Comparison of ENCODE assay signal across 8 mouse cellular contexts in genomic region chr7:30444154-30444970, GRCm38 (mm10). TPM values are rescaled to one million over a fixed set of nuclear protein-coding genes. Genes with fewer than 3 reads are reported as not detected.
DNase-seq lines count a peak whose midpoint lies in the region; ATAC-seq and TF ChIP-seq lines count a peak whose summit lies in the region.

No protein-coding gene starts in this region.

- H3K4me2 ChIP-seq in forebrain, embryonic 14.5 days (ENCODE audit: low read length) = peak overlapping the region; percentile 81
- peak overlapping the region; percentile 93 for H3K4me2 ChIP-seq in kidney, postnatal 0 days (ENCODE audit: low read length)
- H3K4me2 ChIP-seq in liver, embryonic 14.5 days (ENCODE audit: low read depth) = peak overlapping the region; percentile 59

- peaks cover 14% of the 10 kb centered on the region for H3K4me1 ChIP-seq in forebrain, embryonic 14.5 days (ENCODE audit: control insufficient read depth, insufficient read depth, low read length)
- peaks cover 10% of the 10 kb centered on the region for H3K4me1 ChIP-seq in kidney, postnatal 0 days (replicated peaks; ENCODE audit: insufficient read depth, low read length)
- no peaks in the 10 kb centered on the region; a peak in 1 of 4 replicates for H3K4me1 ChIP-seq in liver, embryonic 14.5 days (replicated peaks; ENCODE audit: control insufficient read depth in 2 of 2, insufficient read depth in 2 of 2, low read length in 1 of 2)

- ATAC-seq in forebrain, embryonic 14.5 days = peak; percentile 64
- no peak for ATAC-seq in kidney, postnatal 0 days (replicated peaks; ENCODE audit: low FRiP score, low read depth)
- no peak for ATAC-seq in liver, embryonic 14.5 days (ENCODE audit: insufficient read depth)

- no peak for TF ChIP-seq CTCF in kidney, postnatal 0 days (IDR thresholded peaks at IDR 0.05; ENCODE audit: low read depth)
- no peak for TF ChIP-seq CTCF in liver, embryonic 14.5 days (IDR thresholded peaks at IDR 0.05; ENCODE audit: low read depth)

- peak overlapping the region; percentile 96 for H3K27ac ChIP-seq in forebrain, embryonic 14.5 days (ENCODE audit: low read depth, low read length)
- H3K27ac ChIP-seq in kidney, postnatal 0 days = no peak overlapping the region
- no peak overlapping the region for H3K27ac ChIP-seq in liver, embryonic 14.5 days

- H3K9me3 ChIP-seq in forebrain, embryonic 14.5 days (replicated peaks; ENCODE audit: control insufficient read depth, low read length) = no peaks in the 10 kb centered on the region
- H3K9me3 ChIP-seq in kidney, postnatal 0 days (replicated peaks; ENCODE audit: low read length) = no peaks in the 10 kb centered on the region
- no peaks in the 10 kb centered on the region for H3K9me3 ChIP-seq in liver, embryonic 14.5 days (ENCODE audit: control insufficient read depth, low read length)

- H3K4me3 ChIP-seq in forebrain, embryonic 14.5 days (ENCODE audit: low read depth, low read length) = peak overlapping the region; percentile 84
- H3K4me3 ChIP-seq in kidney, postnatal 0 days (replicated peaks; ENCODE audit: low read depth, low read length) = peak overlapping the region; percentile 53
- H3K4me3 ChIP-seq in liver, embryonic 14.5 days (ENCODE audit: insufficient read depth in 1 of 2, low read depth in 2 of 2, low read length in 2 of 2) = peak overlapping the region; percentile 24 to 58; a peak in 3 of 4 replicates

- peak; percentile 53 to 80 for DNase-seq in adrenal gland, adult (ENCODE audit: inconsistent age in 2 of 2, low spot score in 1 of 2)
- DNase-seq in adrenal gland, postnatal 4 days (ENCODE audit: low spot score in 2 of 2) = no peak
- DNase-seq in adrenal gland, postnatal 25 days = peak; percentile 56
- DNase-seq in forebrain, embryonic 14.5 days (ENCODE audit: low spot score) = peak; percentile 92
- peak; percentile 43 for DNase-seq in kidney, postnatal 0 days (ENCODE audit: low spot score)
- no peak for DNase-seq in liver, embryonic 14.5 days (ENCODE audit: low read depth in 3 of 3, low spot score in 3 of 3)
- peak; percentile 83 for DNase-seq in right cerebral cortex, adult 18-20 months
- DNase-seq in spleen, postnatal 4 days (ENCODE audit: low spot score in 2 of 2) = no peak

- peak overlapping the region; percentile 93 for H3K9ac ChIP-seq in forebrain, embryonic 14.5 days (ENCODE audit: low read length)
- H3K9ac ChIP-seq in kidney, postnatal 0 days (ENCODE audit: low read depth, low read length) = peak overlapping the region; percentile 59; the same call in 1 of the 2 replicates
- H3K9ac ChIP-seq in liver, embryonic 14.5 days (replicated peaks) = no peak overlapping the region

- H3K27me3 ChIP-seq in forebrain, embryonic 14.5 days (replicated peaks; ENCODE audit: control insufficient read depth, insufficient read depth, low read length) = no peaks in the 10 kb centered on the region
- H3K27me3 ChIP-seq in kidney, postnatal 0 days (ENCODE audit: insufficient read depth, low read length) = no peaks in the 10 kb centered on the region
- H3K27me3 ChIP-seq in liver, embryonic 14.5 days (ENCODE audit: control insufficient read depth, insufficient read depth, low read length) = peaks cover 25% of the 10 kb centered on the region

- 0% methylated on average over 38 of the region's 38 CpGs for WGBS in forebrain, embryonic 14.5 days
- under 1% methylated on average over 37 of the region's 38 CpGs for WGBS in kidney, postnatal 0 days
- 2% methylated on average over 38 of the region's 38 CpGs for WGBS in liver, embryonic 14.5 days (ENCODE audit: insufficient replicate concordance)

- no peak for TF ChIP-seq EP300 in liver, embryonic 14.5 days (IDR thresholded peaks at IDR 0.05; ENCODE audit: low read depth)

- peaks cover 38% of the 10 kb centered on the region for H3K36me3 ChIP-seq in forebrain, embryonic 14.5 days (ENCODE audit: control insufficient read depth, insufficient read depth, low read length)
- H3K36me3 ChIP-seq in kidney, postnatal 0 days (ENCODE audit: insufficient read depth, low read length) = no peaks in the 10 kb centered on the region
- no peaks in the 10 kb centered on the region for H3K36me3 ChIP-seq in liver, embryonic 14.5 days (replicated peaks; ENCODE audit: control insufficient read depth, insufficient read depth, low read depth)

RNA-seq across cellular contexts. Expression of gene Aplp1, which starts 1.0 kb away (rescaled TPM):
- 10 to 100 TPM; 49.5 to 59.1 TPM for total RNA-seq in adrenal gland, postnatal 4 days (2021)
- 19.6 and 29.9 TPM in 2 replicates for total RNA-seq in adrenal gland, postnatal 25 days (2021)
- 467 and 579 TPM in 2 replicates for polyA plus RNA-seq in forebrain, embryonic 14.5 days (2014; fragmentation: Nextera tagmentation; extraction: Ambion mirVana)
- 24.1 and 25.4 TPM in 2 replicates for polyA plus RNA-seq in kidney, postnatal 0 days (2015; fragmentation: Nextera tagmentation; extraction: Ambion mirVana)
- 2.9 and 4.0 TPM in 2 replicates for polyA plus RNA-seq in liver, embryonic 14.5 days (2012; rRNA removed)
- 3.5 and 4.5 TPM in 2 replicates for polyA plus RNA-seq in liver, embryonic 14.5 days (2014; fragmentation: Nextera tagmentation; extraction: Ambion mirVana)

RNA-seq across cellular contexts. Expression of gene Kirrel2, which starts 13.1 kb away (rescaled TPM):
- total RNA-seq in adrenal gland, postnatal 4 days (2021) = 1 to 10 TPM in 1 of 2 experiments, under 1 TPM in 1; 0.14 to 1.3 TPM
- total RNA-seq in adrenal gland, postnatal 25 days (2021) = not detected in 2 replicates
- polyA plus RNA-seq in forebrain, embryonic 14.5 days (2014; fragmentation: Nextera tagmentation; extraction: Ambion mirVana) = 0.65 and 0.79 TPM in 2 replicates
- polyA plus RNA-seq in kidney, postnatal 0 days (2015; fragmentation: Nextera tagmentation; extraction: Ambion mirVana) = 0.65 and 1.5 TPM in 2 replicates
- polyA plus RNA-seq in liver, embryonic 14.5 days (2012; rRNA removed) = 0.10 and 0.30 TPM in 2 replicates
- polyA plus RNA-seq in liver, embryonic 14.5 days (2014; fragmentation: Nextera tagmentation; extraction: Ambion mirVana) = 0.18 TPM in 1 of 2 replicates, not detected in the other

RNA-seq across cellular contexts. Expression of gene Nphs1, which starts 13.8 kb away (rescaled TPM):
- total RNA-seq in adrenal gland, postnatal 4 days (2021) = 1 to 10 TPM in 1 of 2 experiments, under 1 TPM in 1; 0.08 to 7.1 TPM
- total RNA-seq in adrenal gland, postnatal 25 days (2021) = not detected in 2 replicates
- 0.10 TPM in 1 of 2 replicates, not detected in the other for polyA plus RNA-seq in forebrain, embryonic 14.5 days (2014; fragmentation: Nextera tagmentation; extraction: Ambion mirVana)
- 3.8 and 4.3 TPM in 2 replicates for polyA plus RNA-seq in kidney, postnatal 0 days (2015; fragmentation: Nextera tagmentation; extraction: Ambion mirVana)
- polyA plus RNA-seq in liver, embryonic 14.5 days (2012; rRNA removed) = 0.03 TPM in 2 replicates
- polyA plus RNA-seq in liver, embryonic 14.5 days (2014; fragmentation: Nextera tagmentation; extraction: Ambion mirVana) = 0.08 and 0.19 TPM in 2 replicates

RNA-seq across cellular contexts. Expression of gene Nfkbid, which starts 22.8 kb away (rescaled TPM):
- total RNA-seq in adrenal gland, postnatal 4 days (2021) = 1 to 10 TPM; 2.1 to 2.3 TPM
- total RNA-seq in adrenal gland, postnatal 25 days (2021) = 1.2 and 2.1 TPM in 2 replicates
- 1.2 and 1.4 TPM in 2 replicates for polyA plus RNA-seq in forebrain, embryonic 14.5 days (2014; fragmentation: Nextera tagmentation; extraction: Ambion mirVana)
- polyA plus RNA-seq in kidney, postnatal 0 days (2015; fragmentation: Nextera tagmentation; extraction: Ambion mirVana) = 1.1 and 1.2 TPM in 2 replicates
- polyA plus RNA-seq in liver, embryonic 14.5 days (2012; rRNA removed) = 0.92 and 1.2 TPM in 2 replicates
- polyA plus RNA-seq in liver, embryonic 14.5 days (2014; fragmentation: Nextera tagmentation; extraction: Ambion mirVana) = 0.69 and 1.1 TPM in 2 replicates

RNA-seq across cellular contexts. Expression of gene Hcst, which starts 24.7 kb away (rescaled TPM):
- 1 to 10 TPM; 1.6 to 2.2 TPM for total RNA-seq in adrenal gland, postnatal 4 days (2021)
- 2.6 TPM in 1 of 2 replicates, not detected in the other for total RNA-seq in adrenal gland, postnatal 25 days (2021)
- polyA plus RNA-seq in forebrain, embryonic 14.5 days (2014; fragmentation: Nextera tagmentation; extraction: Ambion mirVana) = 0.61 TPM in 1 of 2 replicates, not detected in the other
- 2.1 and 3.4 TPM in 2 replicates for polyA plus RNA-seq in kidney, postnatal 0 days (2015; fragmentation: Nextera tagmentation; extraction: Ambion mirVana)
- polyA plus RNA-seq in liver, embryonic 14.5 days (2012; rRNA removed) = 3.3 and 4.7 TPM in 2 replicates
- 4.5 and 4.9 TPM in 2 replicates for polyA plus RNA-seq in liver, embryonic 14.5 days (2014; fragmentation: Nextera tagmentation; extraction: Ambion mirVana)

Comparison
In these comparisons a context has a peak if more than half of its experiments do, and no peak if none do; other contexts are left out.
1. DNase-seq: peak in adrenal gland, adult (2 of 2), adrenal gland, postnatal 25 days (single experiment), forebrain, embryonic 14.5 days (single experiment), kidney, postnatal 0 days (single experiment) and right cerebral cortex, adult 18-20 months (single experiment); none in adrenal gland, postnatal 4 days (0 of 2), liver, embryonic 14.5 days (0 of 3) and spleen, postnatal 4 days (0 of 2).
2. RNA of gene Aplp1, which starts 1.0 kb away (polyA plus RNA-seq): 467 to 579 TPM in forebrain, embryonic 14.5 days; 24.1 to 25.4 TPM in kidney, postnatal 0 days and 2.9 to 4.5 TPM in liver, embryonic 14.5 days; every median in the first group is over 10 times any median in the second.
3. Peak in every context shown above with its lines, with median percentiles within 50 percentile points of each other: H3K4me2 ChIP-seq and H3K4me3 ChIP-seq.